In the genomic region with DNA sequence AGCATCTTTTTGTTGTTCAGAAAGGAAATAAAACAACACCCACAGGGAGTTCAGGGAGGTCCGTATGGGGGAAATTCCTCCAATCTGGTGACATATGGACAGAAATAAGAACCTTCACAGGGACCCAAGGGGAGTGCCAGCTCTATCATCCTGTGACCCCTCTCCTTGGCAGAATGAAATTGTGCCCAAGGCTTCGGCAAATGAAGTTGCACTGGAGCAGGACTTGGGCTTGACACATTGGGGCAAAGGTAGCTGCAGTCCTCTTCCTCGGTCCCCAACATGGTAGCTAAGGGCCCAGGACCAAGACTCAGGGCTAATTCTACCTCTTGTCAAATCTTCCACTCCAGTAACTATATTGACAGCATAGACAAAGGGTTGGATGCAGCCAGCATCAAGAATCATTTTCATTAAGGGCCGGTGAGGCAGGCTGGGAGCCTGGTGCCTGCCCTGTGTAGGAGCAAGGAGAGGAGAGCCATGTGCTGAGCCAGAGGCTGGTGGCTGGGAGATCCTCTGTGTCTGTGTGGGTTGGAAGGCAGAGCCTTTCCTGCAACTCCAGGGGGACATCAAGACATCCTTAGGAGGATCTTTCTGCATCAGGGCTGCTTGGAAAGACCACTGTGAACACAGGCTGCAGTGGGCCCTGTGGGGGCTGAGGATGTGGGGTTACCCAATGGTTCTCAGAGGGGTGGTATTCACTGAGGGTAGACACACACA, we compare ENCODE assay signal across 19 mouse cellular contexts. TPM values are rescaled to one million over a fixed set of nuclear protein-coding genes. Genes with fewer than 3 reads are reported as not detected.
DNase-seq lines count a peak whose midpoint lies in the region; ATAC-seq and TF ChIP-seq lines count a peak whose summit lies in the region.
"Had no signal": no experiment of that assay in that cellular context is flagged by ENCODE, and none has a peak within 500 bp of the region (broad histone marks: within the 10 kb centered on the region; RNA-seq: fewer than 3 reads in every experiment).

No protein-coding gene starts in this region.

- 0 out of 2 replicates have a peak, but pooled peaks have one; percentile 20 for TF ChIP-seq EP300 in heart, postnatal 0 days (IDR thresholded peaks at IDR 0.05; ENCODE audit: low read depth)

- H3K4me3 ChIP-seq in midbrain, embryonic 11.5 days (ENCODE audit: low read depth, low read length), result no peak overlapping the region
- no peak overlapping the region for H3K4me3 ChIP-seq in midbrain, embryonic 16.5 days (ENCODE audit: low read depth, low read length)
- no peak overlapping the region for H3K4me3 ChIP-seq in heart, postnatal 0 days (ENCODE audit: low read depth, low read length)
- H3K4me3 ChIP-seq: embryonic facial prominence, embryonic 15.5 days; erythroblast, embryonic 14.5 days; forebrain, embryonic 10.5 days; hindbrain, embryonic 13.5 days had no signal

- no peak overlapping the region for H3K4me2 ChIP-seq in midbrain, embryonic 11.5 days
- no peak overlapping the region for H3K4me2 ChIP-seq in midbrain, embryonic 16.5 days (ENCODE audit: low read length)
- H3K4me2 ChIP-seq in heart, postnatal 0 days (ENCODE audit: low read depth, low read length), result no peak overlapping the region
- H3K4me2 ChIP-seq: embryonic facial prominence, embryonic 15.5 days; hindbrain, embryonic 13.5 days had no signal

- peak; percentile 89 for DNase-seq in heart, adult 11 months
- no peak for DNase-seq in heart, adult 9 months (ENCODE audit: low spot score in 2 of 2)
- peak; percentile 81 for DNase-seq in midbrain, embryonic 11.5 days (ENCODE audit: low spot score, missing footprints)
- peak; percentile 27 for DNase-seq in heart, postnatal 0 days (ENCODE audit: low spot score)
- peak; percentile 69 for DNase-seq in skeletal muscle tissue, adult 2 months (ENCODE audit: low read depth, low spot score)
- no peak for DNase-seq in Muller cell, postnatal 12 days (ENCODE audit: inconsistent ontology term)
- DNase-seq in cerebellum, postnatal 25 days, result no peak
- DNase-seq: adrenal gland, adult 2 months; adrenal gland, postnatal 25 days; cerebellum, adult 18-20 months; cerebellum, adult 9-11 months; kidney, adult 11 months had no signal

- H3K9me3 ChIP-seq in midbrain, embryonic 11.5 days (ENCODE audit: control insufficient read depth, low read length), result no peaks in the 10 kb centered on the region
- no peaks in the 10 kb centered on the region for H3K9me3 ChIP-seq in midbrain, embryonic 16.5 days (replicated peaks; ENCODE audit: control insufficient read depth, low read length, poor library complexity, severe bottlenecking)
- H3K9me3 ChIP-seq in heart, postnatal 0 days (replicated peaks; ENCODE audit: control insufficient read depth, low read length), result no peaks in the 10 kb centered on the region
- H3K9me3 ChIP-seq: embryonic facial prominence, embryonic 15.5 days; forebrain, embryonic 10.5 days; hindbrain, embryonic 13.5 days had no signal

- no peak overlapping the region for H3K27ac ChIP-seq in midbrain, embryonic 11.5 days (ENCODE audit: low read depth, low read length)
- H3K27ac ChIP-seq in midbrain, embryonic 16.5 days (ENCODE audit: low read length), result no peak overlapping the region
- peak overlapping the region; percentile 96 for H3K27ac ChIP-seq in heart, postnatal 0 days (ENCODE audit: low read depth)
- H3K27ac ChIP-seq: embryonic facial prominence, embryonic 15.5 days; forebrain, embryonic 10.5 days; hindbrain, embryonic 13.5 days; hindbrain, postnatal 0 days had no signal

- no peak overlapping the region for H3K9ac ChIP-seq in midbrain, embryonic 11.5 days (ENCODE audit: low read length)
- no peak overlapping the region for H3K9ac ChIP-seq in midbrain, embryonic 16.5 days (ENCODE audit: low read depth, low read length)
- 0 out of 2 replicates have a peak overlapping the region, but pooled peaks have one; percentile 20 for H3K9ac ChIP-seq in heart, postnatal 0 days (replicated peaks; ENCODE audit: low read depth, low read length)
- H3K9ac ChIP-seq: embryonic facial prominence, embryonic 15.5 days; hindbrain, embryonic 13.5 days had no signal

- TF ChIP-seq CTCF in heart, postnatal 0 days (IDR thresholded peaks at IDR 0.05; ENCODE audit: low read depth), result no peak

- no peak for ATAC-seq in midbrain, embryonic 11.5 days (ENCODE audit: low FRiP score)
- ATAC-seq in midbrain, embryonic 16.5 days, result no peak
- no peak for ATAC-seq in heart, postnatal 0 days (ENCODE audit: insufficient read depth, low read depth)
- ATAC-seq: forebrain, embryonic 14.5 days; hindbrain, postnatal 0 days had no signal

- H3K4me1 ChIP-seq in midbrain, embryonic 11.5 days (ENCODE audit: control insufficient read depth, insufficient read depth, low read length), result no peaks in the 10 kb centered on the region
- no peaks in the 10 kb centered on the region for H3K4me1 ChIP-seq in midbrain, embryonic 16.5 days (ENCODE audit: control insufficient read depth, insufficient read depth, low read length)
- peaks cover 9% of the 10 kb centered on the region; the same call in 1 of the 2 replicates for H3K4me1 ChIP-seq in heart, postnatal 0 days (ENCODE audit: control insufficient read depth, insufficient read depth)
- H3K4me1 ChIP-seq: embryonic facial prominence, embryonic 15.5 days; hindbrain, embryonic 13.5 days had no signal

- no peaks in the 10 kb centered on the region for H3K36me3 ChIP-seq in midbrain, embryonic 11.5 days (ENCODE audit: control insufficient read depth, insufficient read depth, low read length)
- H3K36me3 ChIP-seq in midbrain, embryonic 16.5 days (ENCODE audit: control insufficient read depth, insufficient read depth, low read length), result no peaks in the 10 kb centered on the region
- H3K36me3 ChIP-seq in heart, postnatal 0 days (replicated peaks; ENCODE audit: control insufficient read depth, insufficient read depth, low read length), result no peaks in the 10 kb centered on the region; the same call in 1 of the 2 replicates
- H3K36me3 ChIP-seq: embryonic facial prominence, embryonic 15.5 days; forebrain, embryonic 10.5 days; hindbrain, embryonic 13.5 days had no signal

- WGBS in midbrain, embryonic 11.5 days, result 73% methylated on average over 4 of the region's 4 CpGs
- WGBS in midbrain, embryonic 16.5 days, result 72% methylated on average over 4 of the region's 4 CpGs
- WGBS in heart, postnatal 0 days, result 54% methylated on average over 4 of the region's 4 CpGs

- H3K27me3 ChIP-seq in midbrain, embryonic 11.5 days (ENCODE audit: control insufficient read depth, insufficient read depth, low read length), result no peaks in the 10 kb centered on the region
- H3K27me3 ChIP-seq in midbrain, embryonic 16.5 days (ENCODE audit: control insufficient read depth, insufficient read depth, low read depth, low read length), result no peaks in the 10 kb centered on the region
- no peaks in the 10 kb centered on the region for H3K27me3 ChIP-seq in heart, postnatal 0 days (ENCODE audit: control insufficient read depth, insufficient read depth, low read length)
- H3K27me3 ChIP-seq: hindbrain, embryonic 13.5 days had no signal

RNA-seq across cellular contexts. Expression of gene Slco4a1, which starts 59.2 kb away (rescaled TPM):
- 4.9 and 5.5 TPM in 2 replicates for polyA plus RNA-seq in midbrain, embryonic 11.5 days (2014; fragmentation: Nextera tagmentation; extraction: Ambion mirVana)
- 1.7 and 2.4 TPM in 2 replicates for polyA plus RNA-seq in midbrain, embryonic 16.5 days (2015; fragmentation: Nextera tagmentation; extraction: Ambion mirVana)
- 0.50 TPM in 1 of 2 replicates, not detected in the other for total RNA-seq in heart, postnatal 0 days (2014; rRNA removed; ENCODE audit: low replicate concordance)
- polyA plus RNA-seq in heart, postnatal 0 days (2015; fragmentation: Nextera tagmentation; extraction: Ambion mirVana), result not detected in 2 replicates

Comparison
In these comparisons a context has a peak if more than half of its experiments do, and no peak if none do; other contexts are left out.
1. DNase-seq: peak in heart, adult 11 months (single experiment), midbrain, embryonic 11.5 days (single experiment), heart, postnatal 0 days (single experiment) and skeletal muscle tissue, adult 2 months (single experiment); none in heart, adult 9 months (0 of 2), Muller cell, postnatal 12 days (single experiment) and cerebellum, postnatal 25 days (0 of 2).